Mouse (Mus musculus) megakaryocyte, embryonic 14.5 days (primary cell): ENCODE results near the gene Slc35c1. TPM values are rescaled to one million over a fixed set of nuclear protein-coding genes. Genes with fewer than 3 reads are reported as not detected.
A peak's percentile ranks its signal among the peaks of the same experiment; 100 is the strongest.

ENCODE experiments used
- H3K27me3 ChIP-seq: replicated peaks from 2 replicates; pipeline ENCODE3; 2012; ENCODE audit warnings: inconsistent platforms
- H3K36me3 ChIP-seq: replicated peaks from 2 replicates; pipeline ENCODE3; 2012; ENCODE audit warnings: low read length, inconsistent platforms, mixed read lengths
- H3K4me1 ChIP-seq: 2 replicates; pipeline ENCODE4 v1.6.1; 2012; ENCODE audit warnings: inconsistent platforms
- H3K4me3 ChIP-seq: replicated peaks from 2 replicates; pipeline ENCODE3; 2012; ENCODE audit warnings: moderate library complexity, mild to moderate bottlenecking, inconsistent platforms
- H3K9me3 ChIP-seq: 2 replicates; pipeline ENCODE4 v1.6.1; 2012; ENCODE audit warnings: inconsistent platforms
- FLI1 ChIP-seq: IDR thresholded peaks from 2 replicates; pipeline ENCODE4 v1.6.1; 2012; ENCODE audit warnings: low read length, inconsistent platforms, mixed read lengths
- GATA1 ChIP-seq: IDR thresholded peaks from 3 replicates; pipeline ENCODE4 v1.6.1; 2012; ENCODE audit warnings: mixed read lengths, low read length, inconsistent platforms, borderline replicate concordance
- polyA plus RNA-seq: library from polyadenylated mRNA; stranded (reverse); fragments of >175 nt; gene quantifications from 2 replicates; pipeline ENCODE4 v1.2.3, GENCODE M21; 2012; ENCODE audit warnings: low replicate concordance; ENCODE audit not compliant: insufficient read depth

The Slc35c1 gene
- polyA plus RNA-seq, 1 experiment, result 10.3 TPM

- peaks cover 5% of the 10 kb centered on the region for H3K4me1 ChIP-seq
- no peak overlapping the region for H3K4me3 ChIP-seq
- peaks cover 6% of the 10 kb centered on the region for H3K27me3 ChIP-seq
- H3K36me3 ChIP-seq, result no peaks in the 10 kb centered on the region
- peaks cover 28% of the 10 kb centered on the region for H3K9me3 ChIP-seq
- TF ChIP-seq FLI1 (no peak), GATA1 (no peak)
Measured at GRCm38 (mm10) chr2:92475711-92476110, 15.4 kb upstream of the Slc35c1 start.

- TF ChIP-seq FLI1 (no peak), GATA1 (no peak)
- peaks cover 7% of the 10 kb centered on the region for H3K4me1 ChIP-seq
- H3K36me3 ChIP-seq, result no peaks in the 10 kb centered on the region
Measured at GRCm38 (mm10) chr2:92474920-92475319, 14.6 kb upstream of the Slc35c1 start.

GRCm38 (mm10) chr2:92471886-92472670, 11.7 kb upstream of the Slc35c1 start:
- H3K4me1 ChIP-seq, result peaks cover 8% of the 10 kb centered on the region
- H3K27me3 ChIP-seq, result peaks cover 13% of the 10 kb centered on the region
- H3K9me3 ChIP-seq, result peaks cover 35% of the 10 kb centered on the region
- no peaks in the 10 kb centered on the region for H3K36me3 ChIP-seq
- no peak for TF ChIP-seq FLI1
- no peak for TF ChIP-seq GATA1
- H3K4me3 ChIP-seq, result no peak overlapping the region

More at GRCm38 (mm10) chr2:92474920-92475319, 14.6 kb upstream of the Slc35c1 start:
- peaks cover 5% of the 10 kb centered on the region for H3K27me3 ChIP-seq
- peaks cover 28% of the 10 kb centered on the region for H3K9me3 ChIP-seq
- no peak overlapping the region for H3K4me3 ChIP-seq

- peaks cover 30% of the 10 kb centered on the region for H3K4me1 ChIP-seq
- no peaks in the 10 kb centered on the region for H3K36me3 ChIP-seq
- peaks cover 23% of the 10 kb centered on the region for H3K9me3 ChIP-seq
- no peak for TF ChIP-seq GATA1
- no peak for TF ChIP-seq FLI1
- H3K27me3 ChIP-seq, result peaks cover 10% of the 10 kb centered on the region
- no peak overlapping the region for H3K4me3 ChIP-seq
Measured at GRCm38 (mm10) chr2:92464690-92465089, 4.4 kb upstream of the Slc35c1 start.

- H3K27me3 ChIP-seq, result no peaks in the 10 kb centered on the region
- H3K4me3 ChIP-seq, result no peak overlapping the region
- H3K4me1 ChIP-seq, result peaks cover 57% of the 10 kb centered on the region
- TF ChIP-seq FLI1 (no peak), GATA1 (no peak)
- H3K36me3 ChIP-seq, result peaks cover 2% of the 10 kb centered on the region
- H3K9me3 ChIP-seq, result peaks cover 8% of the 10 kb centered on the region
Measured at GRCm38 (mm10) chr2:92461215-92461614, 877 bp upstream of the Slc35c1 start.

- H3K4me1 ChIP-seq, result peaks cover 65% of the 10 kb centered on the region
- no peak for TF ChIP-seq GATA1
- H3K36me3 ChIP-seq, result peaks cover 16% of the 10 kb centered on the region
- H3K4me3 ChIP-seq, result peak overlapping the region; percentile 99
- no peaks in the 10 kb centered on the region for H3K9me3 ChIP-seq
- H3K27me3 ChIP-seq, result no peaks in the 10 kb centered on the region
Measured at GRCm38 (mm10) chr2:92459141-92459920, 1.0 kb downstream of the Slc35c1 start.

- H3K9me3 ChIP-seq, result no peaks in the 10 kb centered on the region
- TF ChIP-seq GATA1, result no peak
- peaks cover 65% of the 10 kb centered on the region for H3K4me1 ChIP-seq
- no peaks in the 10 kb centered on the region for H3K27me3 ChIP-seq
- peaks cover 24% of the 10 kb centered on the region for H3K36me3 ChIP-seq
- H3K4me3 ChIP-seq, result peak overlapping the region; percentile 99
Measured at GRCm38 (mm10) chr2:92458481-92458880, 1.9 kb downstream of the Slc35c1 start.

- H3K36me3 ChIP-seq, result peaks cover 38% of the 10 kb centered on the region
- TF ChIP-seq FLI1 (no peak), GATA1 (no peak)
- H3K9me3 ChIP-seq, result no peaks in the 10 kb centered on the region
- peak overlapping the region; percentile 99 for H3K4me3 ChIP-seq
- peaks cover 72% of the 10 kb centered on the region for H3K4me1 ChIP-seq
- no peaks in the 10 kb centered on the region for H3K27me3 ChIP-seq
Measured at GRCm38 (mm10) chr2:92456970-92457530, 3.3 kb downstream of the Slc35c1 start.

- H3K27me3 ChIP-seq, result no peaks in the 10 kb centered on the region
- no peaks in the 10 kb centered on the region for H3K9me3 ChIP-seq
- no peak for TF ChIP-seq GATA1
- TF ChIP-seq FLI1, result no peak
- peaks cover 82% of the 10 kb centered on the region for H3K4me1 ChIP-seq
- peak overlapping the region; percentile 99 for H3K4me3 ChIP-seq
- H3K36me3 ChIP-seq, result peaks cover 42% of the 10 kb centered on the region
Measured at GRCm38 (mm10) chr2:92455704-92456103, 4.6 kb downstream of the Slc35c1 start.

- peaks cover 42% of the 10 kb centered on the region for H3K36me3 ChIP-seq
- no peaks in the 10 kb centered on the region for H3K9me3 ChIP-seq
- H3K27me3 ChIP-seq, result peaks cover 10% of the 10 kb centered on the region
- TF ChIP-seq GATA1, result no peak
- TF ChIP-seq FLI1, result no peak
- peaks cover 76% of the 10 kb centered on the region for H3K4me1 ChIP-seq
- no peak overlapping the region for H3K4me3 ChIP-seq
Measured at GRCm38 (mm10) chr2:92454166-92454565, 6.2 kb downstream of the Slc35c1 start.
